Mouse (Mus musculus) heart, adult 2 months (tissue): Measurements from ENCODE around the gene Smurf1.

ENCODE experiments used
- CTCF ChIP-seq: fragments of 200-600 bp; IDR thresholded peaks from 2 replicates; pipeline ENCODE4 v1.8.1; 2022; ENCODE audit warnings: antibody characterized with exemption, mild to moderate bottlenecking, moderate library complexity
- EP300 ChIP-seq: fragments of 200-500 bp; IDR thresholded peaks from 2 replicates; pipeline ENCODE4 v1.6.1; 2011; ENCODE audit warnings: low read depth, low read length, control low read depth; ENCODE audit not compliant: insufficient read depth
- POLR2A ChIP-seq: fragments of 200-500 bp; IDR thresholded peaks from 2 replicates; pipeline ENCODE4 v1.6.1; 2011; ENCODE audit warnings: mild to moderate bottlenecking, low read depth, low read length, control low read depth; ENCODE audit not compliant: insufficient read depth

- TF ChIP-seq POLR2A: no peak
- no peak for TF ChIP-seq CTCF
- no peak for TF ChIP-seq EP300
Measured at GRCm38 (mm10) chr5:144940904-144941303, 24.7 kb downstream of the Smurf1 start.
